ENCODE assay signal across 9 mouse cellular contexts in the genomic region with DNA sequence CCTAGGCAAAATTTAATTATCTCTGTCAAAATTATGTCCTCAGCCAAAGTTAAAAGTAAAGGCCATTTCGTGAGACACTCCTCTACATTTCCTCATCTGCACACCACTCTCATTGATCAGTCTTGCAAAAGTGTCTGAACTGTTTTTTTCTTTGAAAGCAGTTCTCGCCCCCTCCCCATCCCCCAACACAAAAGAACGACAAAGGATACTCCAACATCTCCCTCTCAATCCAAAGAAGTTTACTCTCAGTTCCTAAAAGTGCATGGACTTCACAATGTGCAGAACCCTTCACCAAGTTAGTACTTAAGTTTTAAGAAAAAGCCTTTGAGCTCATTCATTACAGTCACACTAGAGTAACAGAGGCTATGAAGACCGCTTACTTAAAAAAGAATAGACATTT. TPM values are rescaled to one million over a fixed set of nuclear protein-coding genes. Genes with fewer than 3 reads are reported as not detected.
DNase-seq lines count a peak whose midpoint lies in the region; ATAC-seq and TF ChIP-seq lines count a peak whose summit lies in the region.
"Had no signal": no experiment of that assay in that cellular context is flagged by ENCODE, and none has a peak within 500 bp of the region (broad histone marks: within the 10 kb centered on the region; RNA-seq: fewer than 3 reads in every experiment).

No protein-coding gene starts in this region.

- peak overlapping the region; percentile 79 for H3K4me3 ChIP-seq in gastrocnemius, adult 2 months
- H3K4me3 ChIP-seq in bone marrow macrophage, adult 2 months (ENCODE audit: insufficient read depth, low read length), result peak overlapping the region; percentile 85
- H3K4me3 ChIP-seq in hindbrain, embryonic 10.5 days, result peak overlapping the region; percentile 62
- peak overlapping the region; percentile 47 for H3K4me3 ChIP-seq in macrophage (ENCODE audit: inconsistent target)

- DNase-seq in gastrocnemius, adult 2 months, result no peak
- no peak for DNase-seq in gastrocnemius, postnatal 25 days
- DNase-seq in hindbrain, embryonic 10.5 days (ENCODE audit: low spot score), result peak; percentile 27
- no peak for DNase-seq in left cerebral cortex, postnatal 14 days (ENCODE audit: low spot score in 2 of 2)

- no peak for ATAC-seq in megakaryocyte-erythroid progenitor cell, adult 5-6 weeks (replicated peaks; ENCODE audit: low FRiP score, low TSS enrichment, poor library complexity, severe bottlenecking)
- ATAC-seq in frontal cortex, adult (ENCODE audit: low TSS enrichment), result no peak

- H3K27me3 ChIP-seq in hindbrain, embryonic 10.5 days (ENCODE audit: insufficient read depth, poor library complexity, severe bottlenecking), result no peaks in the 10 kb centered on the region

- H3K4me1 ChIP-seq in bone marrow macrophage, adult 2 months (ENCODE audit: control insufficient read depth, insufficient read depth, low read length), result peaks cover 31% of the 10 kb centered on the region
- H3K4me1 ChIP-seq in hindbrain, embryonic 10.5 days (replicated peaks), result peaks cover 37% of the 10 kb centered on the region

- WGBS in hindbrain, embryonic 10.5 days, result 23% methylated on average over 4 of the region's 4 CpGs
- WGBS in macrophage (ENCODE audit: missing documents), result 33% methylated on average over 4 of the region's 4 CpGs

- no peaks in the 10 kb centered on the region for H3K9me3 ChIP-seq in hindbrain, embryonic 10.5 days

- H3K36me3 ChIP-seq in hindbrain, embryonic 10.5 days, result peaks cover 3% of the 10 kb centered on the region; the same call in 1 of the 2 replicates
- H3K36me3 ChIP-seq in macrophage (ENCODE audit: inconsistent target), result no peaks in the 10 kb centered on the region

- TF ChIP-seq CTCF in gastrocnemius, adult 2 months (IDR thresholded peaks at IDR 0.05), result no peak
- TF ChIP-seq CTCF in bone marrow macrophage, adult 2 months (IDR thresholded peaks at IDR 0.05; ENCODE audit: low read depth, low read length), result no peak

- peaks cover 38% of the 10 kb centered on the region; the same call in 1 of the 2 replicates for H3K79me2 ChIP-seq in macrophage (ENCODE audit: inconsistent target)

- intact Hi-C loops in gastrocnemius, adult 2 months (cut with DNase I), result loop anchor here (2.0 to 5.0 kb wide), 2 partner anchors 38 to 141 kb away; a partner anchor contains a TSS
- intact Hi-C loops in left cerebral cortex, postnatal 14 days (cut with DNase I), result no loop called here

- TF ChIP-seq POLR2A in bone marrow macrophage, adult 2 months (IDR thresholded peaks at IDR 0.05; ENCODE audit: borderline replicate concordance, low read depth, low read length), result no peak

- H3K27ac ChIP-seq in gastrocnemius, adult 2 months, result peak overlapping the region; percentile 94
- peak overlapping the region; percentile 79 for H3K27ac ChIP-seq in bone marrow macrophage, adult 2 months (ENCODE audit: insufficient read depth, low read depth, low read length)
- peak overlapping the region; percentile 90 for H3K27ac ChIP-seq in hindbrain, embryonic 10.5 days
- H3K27ac ChIP-seq in macrophage, result no peak overlapping the region

RNA-seq across cellular contexts. Expression of a gene that starts 1.6 kb away (rescaled TPM):
- 10 to 100 TPM; 17.0 to 21.3 TPM for total RNA-seq in gastrocnemius, adult 2 months (2021)
- 10 to 100 TPM; 20.3 to 20.6 TPM for total RNA-seq in gastrocnemius, postnatal 25 days (2021)
- polyA plus RNA-seq in bone marrow macrophage, adult 2 months (2012; ENCODE audit: insufficient read depth, insufficient read length, missing spikeins), result 20.8 and 21.6 TPM in 2 replicates
- polyA plus RNA-seq in hindbrain, embryonic 10.5 days (2016; fragmentation: Nextera tagmentation; extraction: Ambion mirVana), result 18.3 and 18.6 TPM in 2 replicates
- 10 to 100 TPM in 4 of 26 experiments, 1 to 10 TPM in 14, under 1 TPM in 6, not detected in 2; 0.25 to 25.9 (median 4.7) TPM for total RNA-seq in macrophage (2018; cell fraction: chromatin; rRNA removed)
- total RNA-seq in macrophage (2018; cell fraction: cytosol; rRNA removed), result 10 to 100 TPM in 8 of 26 experiments, 1 to 10 TPM in 18; 1.0 to 14.2 (median 4.3) TPM
- 10 to 100 TPM in 2 of 26 experiments, 1 to 10 TPM in 24; 1.0 to 27.8 (median 3.2) TPM for total RNA-seq in macrophage (2018; cell fraction: nucleus; rRNA removed)
- polyA plus RNA-seq in macrophage (2018), result 4.1 to 12.9 TPM (median 10.1 TPM) in 3 replicates
- total RNA-seq in megakaryocyte-erythroid progenitor cell, adult 5-6 weeks (2014; fragmentation: Nextera tagmentation), result 0.04 and 0.54 TPM in 2 replicates
- total RNA-seq in megakaryocyte-erythroid progenitor cell, adult 5-6 weeks (2017), result not detected in 2 replicates
- total RNA-seq in left cerebral cortex, postnatal 14 days (2021), result 10 to 100 TPM; 33.4 to 38.9 TPM

RNA-seq across cellular contexts. Expression of a gene that starts 9.3 kb away (rescaled TPM):
- total RNA-seq in gastrocnemius, adult 2 months (2021), result not detected
- not detected for total RNA-seq in gastrocnemius, postnatal 25 days (2021)
- polyA plus RNA-seq in bone marrow macrophage, adult 2 months (2012; ENCODE audit: insufficient read depth, insufficient read length, missing spikeins), result not detected in 2 replicates
- not detected in 2 replicates for polyA plus RNA-seq in hindbrain, embryonic 10.5 days (2016; fragmentation: Nextera tagmentation; extraction: Ambion mirVana)
- not detected for total RNA-seq in macrophage (2018; cell fraction: chromatin; rRNA removed)
- not detected for total RNA-seq in macrophage (2018; cell fraction: cytosol; rRNA removed)
- total RNA-seq in macrophage (2018; cell fraction: nucleus; rRNA removed), result not detected
- not detected in 3 replicates for polyA plus RNA-seq in macrophage (2018)
- not detected in 2 replicates for total RNA-seq in megakaryocyte-erythroid progenitor cell, adult 5-6 weeks (2014; fragmentation: Nextera tagmentation)
- total RNA-seq in megakaryocyte-erythroid progenitor cell, adult 5-6 weeks (2017), result not detected in 2 replicates
- total RNA-seq in left cerebral cortex, postnatal 14 days (2021), result under 1 TPM in 1 of 2 experiments, not detected in 1; 0.18 TPM
- polyA plus RNA-seq: spleen, adult 2 months had no signal

Comparison
In these comparisons a context has a peak if more than half of its experiments do, and no peak if none do; other contexts are left out.
1. RNA of a gene that starts 1.6 kb away (total RNA-seq): 33.4 to 38.9 TPM in left cerebral cortex, postnatal 14 days, 17.0 to 21.3 TPM in gastrocnemius, adult 2 months and 20.3 to 20.6 TPM in gastrocnemius, postnatal 25 days; 0.04 to 0.54 TPM in megakaryocyte-erythroid progenitor cell, adult 5-6 weeks; every median in the first group is over 10 times any median in the second.
2. Peak in every context shown above with its lines, with median percentiles within 50 percentile points of each other: H3K4me3 ChIP-seq.